Mouse (Mus musculus): ENCODE measurements around the gene Tnc. TPM values are rescaled to one million over a fixed set of nuclear protein-coding genes. Genes with fewer than 3 reads are reported as not detected.
A peak's percentile ranks its signal among the peaks of the same experiment; 100 is the strongest.

Tnc gene
- polyA plus RNA-seq, 1 experiment from 2014 or later, result 36.4 TPM

GRCm38 (mm10) chr4:63948066-63948687, 98.6 kb downstream of the Tnc start:
- ATAC-seq (ENCODE audit: insufficient read depth), result peak; percentile 68; the same call in 1 of the 2 replicates
- peak; percentile 82 for TF ChIP-seq CTCF (IDR thresholded peaks at IDR 0.05; ENCODE audit: low read depth)
- H3K4me3 ChIP-seq (ENCODE audit: low read depth, low read length), result no peak overlapping the region
- H3K9me3 ChIP-seq (ENCODE audit: low read depth, low read length), result no peaks in the 10 kb centered on the region
- no peak overlapping the region for H3K27ac ChIP-seq (ENCODE audit: low read depth)
- DNase-seq, result peak; percentile 88
- no peak overlapping the region for H3K9ac ChIP-seq
- H3K4me2 ChIP-seq, result 0 out of 2 replicates have a peak overlapping the region, but pooled peaks have one; percentile 20
- no peaks in the 10 kb centered on the region for H3K36me3 ChIP-seq (ENCODE audit: insufficient read depth)
- H3K27me3 ChIP-seq (ENCODE audit: insufficient read depth, low read length), result no peaks in the 10 kb centered on the region
- no peaks in the 10 kb centered on the region for H3K4me1 ChIP-seq (ENCODE audit: insufficient read depth)
- 36% methylated on average over 12 of the region's 12 CpGs for WGBS

GRCm38 (mm10) chr4:63943813-63944212, 103.0 kb downstream of the Tnc start:
- Histone ChIP-seq H3K36me3 (ENCODE audit: insufficient read depth) (no peaks in the 10 kb centered on the region), H3K27ac (ENCODE audit: low read depth) (no peak overlapping the region), H3K4me3 (ENCODE audit: low read depth, low read length) (no peak overlapping the region), H3K9me3 (ENCODE audit: low read depth, low read length) (no peaks in the 10 kb centered on the region), H3K27me3 (ENCODE audit: insufficient read depth, low read length) (no peaks in the 10 kb centered on the region), H3K9ac (no peak overlapping the region), H3K4me2 (no peak overlapping the region), H3K4me1 (ENCODE audit: insufficient read depth) (no peaks in the 10 kb centered on the region)
- TF ChIP-seq CTCF (IDR thresholded peaks at IDR 0.05; ENCODE audit: low read depth), result no peak
- DNase-seq, result no peak
- ATAC-seq (ENCODE audit: insufficient read depth), result no peak
- 65% methylated on average over 5 of the region's 5 CpGs for WGBS

- no peaks in the 10 kb centered on the region for H3K27me3 ChIP-seq (ENCODE audit: insufficient read depth, low read length)
- peaks cover 1% of the 10 kb centered on the region; the same call in 1 of the 2 replicates for H3K4me1 ChIP-seq (ENCODE audit: insufficient read depth)
- H3K36me3 ChIP-seq (ENCODE audit: insufficient read depth), result no peaks in the 10 kb centered on the region
- no peak overlapping the region for H3K4me2 ChIP-seq
- no peak for ATAC-seq (ENCODE audit: insufficient read depth)
- DNase-seq, result no peak
- WGBS, result 92% methylated on average over 3 of the region's 3 CpGs
- no peak overlapping the region for H3K4me3 ChIP-seq (ENCODE audit: low read depth, low read length)
- H3K9ac ChIP-seq, result no peak overlapping the region
- TF ChIP-seq CTCF (IDR thresholded peaks at IDR 0.05; ENCODE audit: low read depth), result no peak
- H3K9me3 ChIP-seq (ENCODE audit: low read depth, low read length), result no peaks in the 10 kb centered on the region
- H3K27ac ChIP-seq (ENCODE audit: low read depth), result no peak overlapping the region
These were observed 103.9 kb downstream of the Tnc start for GRCm38 (mm10) chr4:63942875-63943274.

GRCm38 (mm10) chr4:63941420-63941819, 105.4 kb downstream of the Tnc start:
- Histone ChIP-seq H3K4me2 (no peak overlapping the region), H3K27ac (ENCODE audit: low read depth) (no peak overlapping the region), H3K4me3 (ENCODE audit: low read depth, low read length) (no peak overlapping the region), H3K27me3 (ENCODE audit: insufficient read depth, low read length) (no peaks in the 10 kb centered on the region), H3K9me3 (ENCODE audit: low read depth, low read length) (no peaks in the 10 kb centered on the region), H3K4me1 (ENCODE audit: insufficient read depth) (peaks cover 7% of the 10 kb centered on the region; the same call in 1 of the 2 replicates), H3K9ac (no peak overlapping the region), H3K36me3 (ENCODE audit: insufficient read depth) (no peaks in the 10 kb centered on the region)
- 95% methylated on average over 2 of the region's 2 CpGs for WGBS
- TF ChIP-seq CTCF (IDR thresholded peaks at IDR 0.05; ENCODE audit: low read depth), result no peak
- DNase-seq, result no peak
- ATAC-seq (ENCODE audit: insufficient read depth), result no peak

- no peak overlapping the region for H3K4me3 ChIP-seq (ENCODE audit: low read depth, low read length)
- no peak overlapping the region for H3K4me2 ChIP-seq
- no peaks in the 10 kb centered on the region for H3K27me3 ChIP-seq (ENCODE audit: insufficient read depth, low read length)
- no peak for TF ChIP-seq CTCF (IDR thresholded peaks at IDR 0.05; ENCODE audit: low read depth)
- WGBS, result 66% methylated on average over 3 of the region's 3 CpGs
- ATAC-seq (ENCODE audit: insufficient read depth) (no peak), DNase-seq (no peak)
- no peak overlapping the region for H3K27ac ChIP-seq (ENCODE audit: low read depth)
- H3K36me3 ChIP-seq (ENCODE audit: insufficient read depth), result no peaks in the 10 kb centered on the region
- H3K9me3 ChIP-seq (ENCODE audit: low read depth, low read length), result no peaks in the 10 kb centered on the region
- peaks cover 7% of the 10 kb centered on the region; the same call in 1 of the 2 replicates for H3K4me1 ChIP-seq (ENCODE audit: insufficient read depth)
- no peak overlapping the region for H3K9ac ChIP-seq
These were observed 107.4 kb downstream of the Tnc start for GRCm38 (mm10) chr4:63939428-63939827.

GRCm38 (mm10) chr4:63935960-63936359, 110.9 kb downstream of the Tnc start:
- Histone ChIP-seq H3K9me3 (ENCODE audit: low read depth, low read length) (no peaks in the 10 kb centered on the region), H3K4me3 (ENCODE audit: low read depth, low read length) (no peak overlapping the region), H3K27me3 (ENCODE audit: insufficient read depth, low read length) (no peaks in the 10 kb centered on the region), H3K4me1 (ENCODE audit: insufficient read depth) (peaks cover 7% of the 10 kb centered on the region; the same call in 1 of the 2 replicates), H3K27ac (ENCODE audit: low read depth) (no peak overlapping the region), H3K36me3 (ENCODE audit: insufficient read depth) (no peaks in the 10 kb centered on the region), H3K4me2 (no peak overlapping the region), H3K9ac (no peak overlapping the region)
- 82% methylated on average over 4 of the region's 4 CpGs for WGBS
- TF ChIP-seq CTCF (IDR thresholded peaks at IDR 0.05; ENCODE audit: low read depth), result no peak
- ATAC-seq (ENCODE audit: insufficient read depth) (no peak), DNase-seq (no peak)

GRCm38 (mm10) chr4:63935314-63935713, 111.5 kb downstream of the Tnc start:
- H3K4me1 ChIP-seq (ENCODE audit: insufficient read depth), result peaks cover 7% of the 10 kb centered on the region; the same call in 1 of the 2 replicates
- ATAC-seq (ENCODE audit: insufficient read depth), result no peak
- H3K27me3 ChIP-seq (ENCODE audit: insufficient read depth, low read length), result no peaks in the 10 kb centered on the region
- WGBS, result 67% methylated on average over 9 of the region's 9 CpGs
- H3K4me2 ChIP-seq, result no peak overlapping the region
- no peak for TF ChIP-seq CTCF (IDR thresholded peaks at IDR 0.05; ENCODE audit: low read depth)
- H3K36me3 ChIP-seq (ENCODE audit: insufficient read depth), result no peaks in the 10 kb centered on the region
- no peak overlapping the region for H3K27ac ChIP-seq (ENCODE audit: low read depth)
- no peak overlapping the region for H3K9ac ChIP-seq
- no peak overlapping the region for H3K4me3 ChIP-seq (ENCODE audit: low read depth, low read length)
- H3K9me3 ChIP-seq (ENCODE audit: low read depth, low read length), result no peaks in the 10 kb centered on the region
- no peak for DNase-seq

Data from lung, embryonic 14.5 days (tissue).